Mouse (Mus musculus): ENCODE data around the gene Ptdss2. TPM values are rescaled to one million over a fixed set of nuclear protein-coding genes. Genes with fewer than 3 reads are reported as not detected.

Gene Ptdss2
- 60.3 and 65.2 TPM in 2 replicates for polyA plus RNA-seq (2015; fragmentation: Nextera tagmentation; extraction: Ambion mirVana)

- Histone ChIP-seq H3K4me2 (ENCODE audit: low read depth, low read length) (peak within 1 kb of the TSS; percentile 89), H3K4me3 (ENCODE audit: low read length) (peak within 1 kb of the TSS; percentile 61), H3K36me3 (ENCODE audit: control insufficient read depth, insufficient read depth, low read length) (no peaks in the 10 kb centered on the region), H3K9me3 (ENCODE audit: control insufficient read depth, low read length) (no peaks in the 10 kb centered on the region), H3K27me3 (ENCODE audit: control insufficient read depth, insufficient read depth, low read depth, low read length) (no peaks in the 10 kb centered on the region), H3K27ac (ENCODE audit: low read length) (peak within 1 kb of the TSS; percentile 85), H3K9ac (ENCODE audit: low read length) (peak within 1 kb of the TSS; percentile 72), H3K4me1 (replicated peaks; ENCODE audit: control insufficient read depth, insufficient read depth, low read length) (peaks cover 4% of the 10 kb centered on the region)
- ATAC-seq (ENCODE audit: low read depth): no peak
- 25% methylated on average over 14 of the region's 14 CpGs for WGBS
Measured at GRCm38 (mm10) chr7:141122245-141122644, at the start of gene Ptdss2. Ptdss2 (plus strand) TSS chr7:141122382.

GRCm38 (mm10) chr7:141073782-141074181 is 48.4 kb upstream of the Ptdss2 start:
- H3K9me3 ChIP-seq (ENCODE audit: control insufficient read depth, low read length): no peaks in the 10 kb centered on the region
- WGBS: 57% methylated on average over 4 of the region's 4 CpGs
- no peak for ATAC-seq (ENCODE audit: low read depth)
- H3K36me3 ChIP-seq (ENCODE audit: control insufficient read depth, insufficient read depth, low read length): no peaks in the 10 kb centered on the region
- H3K4me2 ChIP-seq (ENCODE audit: low read depth, low read length): no peak overlapping the region
- H3K4me3 ChIP-seq (ENCODE audit: low read length): no peak overlapping the region
- H3K9ac ChIP-seq (ENCODE audit: low read length): no peak overlapping the region
- H3K27me3 ChIP-seq (ENCODE audit: control insufficient read depth, insufficient read depth, low read depth, low read length): peaks cover 26% of the 10 kb centered on the region
- no peak overlapping the region for H3K27ac ChIP-seq (ENCODE audit: low read length)
- peaks cover 5% of the 10 kb centered on the region; the same call in 1 of the 2 replicates for H3K4me1 ChIP-seq (replicated peaks; ENCODE audit: control insufficient read depth, insufficient read depth, low read length)

GRCm38 (mm10) chr7:141077841-141078240 is 44.3 kb upstream of the Ptdss2 start, which contains the start of gene Pkp3:
Pkp3 (plus strand) TSS chr7:141078218.
- no peak for ATAC-seq (ENCODE audit: low read depth)
- H3K9me3 ChIP-seq (ENCODE audit: control insufficient read depth, low read length): no peaks in the 10 kb centered on the region
- WGBS: 85% methylated on average over 15 of the region's 15 CpGs

GRCm38 (mm10) chr7:141078876-141079275 is 43.3 kb upstream of the Ptdss2 start:
- no peak for ATAC-seq (ENCODE audit: low read depth)
- H3K36me3 ChIP-seq (ENCODE audit: control insufficient read depth, insufficient read depth, low read length): no peaks in the 10 kb centered on the region
- peaks cover 3% of the 10 kb centered on the region; the same call in 1 of the 2 replicates for H3K4me1 ChIP-seq (replicated peaks; ENCODE audit: control insufficient read depth, insufficient read depth, low read length)
- H3K27ac ChIP-seq (ENCODE audit: low read length): no peak overlapping the region; the same call in 1 of the 2 replicates
- H3K27me3 ChIP-seq (ENCODE audit: control insufficient read depth, insufficient read depth, low read depth, low read length): no peaks in the 10 kb centered on the region
- no peak overlapping the region for H3K4me2 ChIP-seq (ENCODE audit: low read depth, low read length)
- no peak overlapping the region for H3K4me3 ChIP-seq (ENCODE audit: low read length)
- no peaks in the 10 kb centered on the region for H3K9me3 ChIP-seq (ENCODE audit: control insufficient read depth, low read length)
- H3K9ac ChIP-seq (ENCODE audit: low read length): no peak overlapping the region
- 78% methylated on average over 4 of the region's 4 CpGs for WGBS

More at GRCm38 (mm10) chr7:141077841-141078240, 44.3 kb upstream of the Ptdss2 start, which contains the start of gene Pkp3:
- Histone ChIP-seq H3K4me3 (ENCODE audit: low read length) (no peak within 1 kb of the TSS), H3K4me1 (replicated peaks; ENCODE audit: control insufficient read depth, insufficient read depth, low read length) (peaks cover 3% of the 10 kb centered on the region; the same call in 1 of the 2 replicates), H3K36me3 (ENCODE audit: control insufficient read depth, insufficient read depth, low read length) (no peaks in the 10 kb centered on the region), H3K27me3 (ENCODE audit: control insufficient read depth, insufficient read depth, low read depth, low read length) (no peaks in the 10 kb centered on the region), H3K9ac (ENCODE audit: low read length) (no peak within 1 kb of the TSS), H3K4me2 (ENCODE audit: low read depth, low read length) (no peak within 1 kb of the TSS), H3K27ac (ENCODE audit: low read length) (no peak within 1 kb of the TSS)

- WGBS: 21% methylated on average over 32 of the region's 34 CpGs
- peak overlapping the region; percentile 68 for H3K27ac ChIP-seq (ENCODE audit: low read length)
- no peaks in the 10 kb centered on the region for H3K27me3 ChIP-seq (ENCODE audit: control insufficient read depth, insufficient read depth, low read depth, low read length)
- H3K9ac ChIP-seq (ENCODE audit: low read length): peak overlapping the region; percentile 65
- H3K4me3 ChIP-seq (ENCODE audit: low read length): peak overlapping the region; percentile 46
- ATAC-seq (ENCODE audit: low read depth): peak; percentile 89
- peaks cover 3% of the 10 kb centered on the region; the same call in 1 of the 2 replicates for H3K4me1 ChIP-seq (replicated peaks; ENCODE audit: control insufficient read depth, insufficient read depth, low read length)
- H3K9me3 ChIP-seq (ENCODE audit: control insufficient read depth, low read length): no peaks in the 10 kb centered on the region
- H3K36me3 ChIP-seq (ENCODE audit: control insufficient read depth, insufficient read depth, low read length): no peaks in the 10 kb centered on the region
- peak overlapping the region; percentile 41 for H3K4me2 ChIP-seq (ENCODE audit: low read depth, low read length)
Measured at GRCm38 (mm10) chr7:141079481-141080449, 42.4 kb upstream of the Ptdss2 start.

GRCm38 (mm10) chr7:141087894-141088293 is 34.3 kb upstream of the Ptdss2 start:
- H3K4me2 ChIP-seq (ENCODE audit: low read depth, low read length): no peak overlapping the region
- H3K4me1 ChIP-seq (replicated peaks; ENCODE audit: control insufficient read depth, insufficient read depth, low read length): peaks cover 8% of the 10 kb centered on the region
- peaks cover 22% of the 10 kb centered on the region for H3K27me3 ChIP-seq (ENCODE audit: control insufficient read depth, insufficient read depth, low read depth, low read length)
- no peak overlapping the region for H3K27ac ChIP-seq (ENCODE audit: low read length)
- no peak for ATAC-seq (ENCODE audit: low read depth)
- H3K9ac ChIP-seq (ENCODE audit: low read length): no peak overlapping the region
- no peaks in the 10 kb centered on the region for H3K9me3 ChIP-seq (ENCODE audit: control insufficient read depth, low read length)
- WGBS: 19% methylated on average over 8 of the region's 8 CpGs
- no peak overlapping the region for H3K4me3 ChIP-seq (ENCODE audit: low read length)
- H3K36me3 ChIP-seq (ENCODE audit: control insufficient read depth, insufficient read depth, low read length): no peaks in the 10 kb centered on the region

- peaks cover 22% of the 10 kb centered on the region for H3K27me3 ChIP-seq (ENCODE audit: control insufficient read depth, insufficient read depth, low read depth, low read length)
Measured at GRCm38 (mm10) chr7:141088473-141088872, 33.7 kb upstream of the Ptdss2 start.

GRCm38 (mm10) chr7:141090228-141090627 is 32.0 kb upstream of the Ptdss2 start:
- peaks cover 22% of the 10 kb centered on the region for H3K27me3 ChIP-seq (ENCODE audit: control insufficient read depth, insufficient read depth, low read depth, low read length)
- no peak overlapping the region for H3K4me3 ChIP-seq (ENCODE audit: low read length)
- H3K27ac ChIP-seq (ENCODE audit: low read length): no peak overlapping the region
- H3K9me3 ChIP-seq (ENCODE audit: control insufficient read depth, low read length): no peaks in the 10 kb centered on the region
- peaks cover 8% of the 10 kb centered on the region for H3K4me1 ChIP-seq (replicated peaks; ENCODE audit: control insufficient read depth, insufficient read depth, low read length)
- no peak overlapping the region for H3K4me2 ChIP-seq (ENCODE audit: low read depth, low read length)
- ATAC-seq (ENCODE audit: low read depth): no peak
- no peak overlapping the region for H3K9ac ChIP-seq (ENCODE audit: low read length)
- H3K36me3 ChIP-seq (ENCODE audit: control insufficient read depth, insufficient read depth, low read length): no peaks in the 10 kb centered on the region
- WGBS: 73% methylated on average over 8 of the region's 8 CpGs

More at GRCm38 (mm10) chr7:141088473-141088872, 33.7 kb upstream of the Ptdss2 start:
- Histone ChIP-seq H3K27ac (ENCODE audit: low read length) (no peak overlapping the region), H3K4me1 (replicated peaks; ENCODE audit: control insufficient read depth, insufficient read depth, low read length) (peaks cover 8% of the 10 kb centered on the region), H3K4me3 (ENCODE audit: low read length) (no peak overlapping the region), H3K9ac (ENCODE audit: low read length) (no peak overlapping the region), H3K4me2 (ENCODE audit: low read depth, low read length) (no peak overlapping the region), H3K9me3 (ENCODE audit: control insufficient read depth, low read length) (no peaks in the 10 kb centered on the region), H3K36me3 (ENCODE audit: control insufficient read depth, insufficient read depth, low read length) (no peaks in the 10 kb centered on the region)
- ATAC-seq (ENCODE audit: low read depth): no peak
- 7% methylated on average over 18 of the region's 18 CpGs for WGBS

GRCm38 (mm10) chr7:141092051-141092735 is 30.0 kb upstream of the Ptdss2 start:
- peak overlapping the region; percentile 30 for H3K4me3 ChIP-seq (ENCODE audit: low read length)
- ATAC-seq (ENCODE audit: low read depth): peak; percentile 87
- H3K9me3 ChIP-seq (ENCODE audit: control insufficient read depth, low read length): no peaks in the 10 kb centered on the region
- H3K27ac ChIP-seq (ENCODE audit: low read length): no peak overlapping the region
- peaks cover 12% of the 10 kb centered on the region for H3K4me1 ChIP-seq (replicated peaks; ENCODE audit: control insufficient read depth, insufficient read depth, low read length)
- peak overlapping the region; percentile 56 for H3K4me2 ChIP-seq (ENCODE audit: low read depth, low read length)
- no peaks in the 10 kb centered on the region for H3K36me3 ChIP-seq (ENCODE audit: control insufficient read depth, insufficient read depth, low read length)
- peak overlapping the region; percentile 28 for H3K9ac ChIP-seq (ENCODE audit: low read length)
- WGBS: 3% methylated on average over 37 of the region's 37 CpGs
- peaks cover 20% of the 10 kb centered on the region for H3K27me3 ChIP-seq (ENCODE audit: control insufficient read depth, insufficient read depth, low read depth, low read length)
